Mouse (Mus musculus): ENCODE data around the gene Ptpn12. TPM values are rescaled to one million over a fixed set of nuclear protein-coding genes. Genes with fewer than 3 reads are reported as not detected.

Ptpn12 gene
- polyA plus RNA-seq, 1 experiment from 2014 or later: 27.8 TPM

GRCm38 (mm10) chr5:20973069-20973468, 82.6 kb downstream of the Ptpn12 start:
- no peak for ATAC-seq (ENCODE audit: insufficient number of reproducible peaks, insufficient read depth, low FRiP score, low read depth)
- Histone ChIP-seq H3K9me3 (ENCODE audit: control insufficient read depth, low read depth, low read length) (no peaks in the 10 kb centered on the region), H3K4me1 (ENCODE audit: control insufficient read depth, insufficient read depth, low read length) (no peaks in the 10 kb centered on the region), H3K27ac (ENCODE audit: low read length) (no peak overlapping the region), H3K36me3 (ENCODE audit: control insufficient read depth, insufficient read depth, low read length) (no peaks in the 10 kb centered on the region), H3K9ac (replicated peaks; ENCODE audit: low read depth, low read length) (no peak overlapping the region), H3K27me3 (ENCODE audit: control insufficient read depth, insufficient read depth, low read length) (no peaks in the 10 kb centered on the region), H3K4me3 (ENCODE audit: low read depth, low read length) (no peak overlapping the region), H3K4me2 (replicated peaks; ENCODE audit: low read depth, low read length) (no peak overlapping the region)
- 73% methylated on average over 5 of the region's 5 CpGs for WGBS

GRCm38 (mm10) chr5:20968963-20969362, 86.7 kb downstream of the Ptpn12 start:
- WGBS: 58% methylated on average over 9 of the region's 9 CpGs
- H3K4me1 ChIP-seq (ENCODE audit: control insufficient read depth, insufficient read depth, low read length): no peaks in the 10 kb centered on the region
- no peak overlapping the region for H3K27ac ChIP-seq (ENCODE audit: low read length)

GRCm38 (mm10) chr5:20968493-20968892, 87.2 kb downstream of the Ptpn12 start:
- no peaks in the 10 kb centered on the region for H3K4me1 ChIP-seq (ENCODE audit: control insufficient read depth, insufficient read depth, low read length)
- H3K27ac ChIP-seq (ENCODE audit: low read length): no peak overlapping the region
- no peak overlapping the region for H3K4me3 ChIP-seq (ENCODE audit: low read depth, low read length)
- ATAC-seq (ENCODE audit: insufficient number of reproducible peaks, insufficient read depth, low FRiP score, low read depth): no peak
- H3K27me3 ChIP-seq (ENCODE audit: control insufficient read depth, insufficient read depth, low read length): no peaks in the 10 kb centered on the region
- no peak overlapping the region for H3K9ac ChIP-seq (replicated peaks; ENCODE audit: low read depth, low read length)
- H3K36me3 ChIP-seq (ENCODE audit: control insufficient read depth, insufficient read depth, low read length): no peaks in the 10 kb centered on the region
- WGBS: 62% methylated on average over 9 of the region's 9 CpGs
- no peak overlapping the region for H3K4me2 ChIP-seq (replicated peaks; ENCODE audit: low read depth, low read length)
- H3K9me3 ChIP-seq (ENCODE audit: control insufficient read depth, low read depth, low read length): no peaks in the 10 kb centered on the region

More at GRCm38 (mm10) chr5:20968963-20969362, 86.7 kb downstream of the Ptpn12 start:
- Histone ChIP-seq H3K9me3 (ENCODE audit: control insufficient read depth, low read depth, low read length) (no peaks in the 10 kb centered on the region), H3K4me3 (ENCODE audit: low read depth, low read length) (no peak overlapping the region), H3K9ac (replicated peaks; ENCODE audit: low read depth, low read length) (no peak overlapping the region), H3K36me3 (ENCODE audit: control insufficient read depth, insufficient read depth, low read length) (no peaks in the 10 kb centered on the region), H3K4me2 (replicated peaks; ENCODE audit: low read depth, low read length) (no peak overlapping the region), H3K27me3 (ENCODE audit: control insufficient read depth, insufficient read depth, low read length) (no peaks in the 10 kb centered on the region)
- no peak for ATAC-seq (ENCODE audit: insufficient number of reproducible peaks, insufficient read depth, low FRiP score, low read depth)

GRCm38 (mm10) chr5:20967942-20968341, 87.8 kb downstream of the Ptpn12 start:
- Histone ChIP-seq H3K36me3 (ENCODE audit: control insufficient read depth, insufficient read depth, low read length) (no peaks in the 10 kb centered on the region), H3K9me3 (ENCODE audit: control insufficient read depth, low read depth, low read length) (no peaks in the 10 kb centered on the region), H3K4me1 (ENCODE audit: control insufficient read depth, insufficient read depth, low read length) (no peaks in the 10 kb centered on the region), H3K9ac (replicated peaks; ENCODE audit: low read depth, low read length) (no peak overlapping the region), H3K27ac (ENCODE audit: low read length) (no peak overlapping the region), H3K4me3 (ENCODE audit: low read depth, low read length) (no peak overlapping the region), H3K4me2 (replicated peaks; ENCODE audit: low read depth, low read length) (no peak overlapping the region), H3K27me3 (ENCODE audit: control insufficient read depth, insufficient read depth, low read length) (no peaks in the 10 kb centered on the region)
- 53% methylated on average over 4 of the region's 4 CpGs for WGBS
- 0 out of 2 replicates have a peak, but pooled peaks have one; percentile 28 for ATAC-seq (ENCODE audit: insufficient number of reproducible peaks, insufficient read depth, low FRiP score, low read depth)

GRCm38 (mm10) chr5:20964446-20964845, 91.3 kb downstream of the Ptpn12 start:
- no peak overlapping the region for H3K27ac ChIP-seq (ENCODE audit: low read length)
- H3K4me3 ChIP-seq (ENCODE audit: low read depth, low read length): no peak overlapping the region
- no peaks in the 10 kb centered on the region for H3K9me3 ChIP-seq (ENCODE audit: control insufficient read depth, low read depth, low read length)
- ATAC-seq (ENCODE audit: insufficient number of reproducible peaks, insufficient read depth, low FRiP score, low read depth): no peak
- H3K9ac ChIP-seq (replicated peaks; ENCODE audit: low read depth, low read length): no peak overlapping the region
- WGBS: 81% methylated on average over 6 of the region's 6 CpGs
- H3K36me3 ChIP-seq (ENCODE audit: control insufficient read depth, insufficient read depth, low read length): no peaks in the 10 kb centered on the region
- no peaks in the 10 kb centered on the region for H3K27me3 ChIP-seq (ENCODE audit: control insufficient read depth, insufficient read depth, low read length)
- H3K4me1 ChIP-seq (ENCODE audit: control insufficient read depth, insufficient read depth, low read length): no peaks in the 10 kb centered on the region
- H3K4me2 ChIP-seq (replicated peaks; ENCODE audit: low read depth, low read length): no peak overlapping the region

- H3K4me1 ChIP-seq (ENCODE audit: control insufficient read depth, insufficient read depth, low read length): no peaks in the 10 kb centered on the region
- no peak overlapping the region for H3K27ac ChIP-seq (ENCODE audit: low read length)
- 92% methylated on average over 9 of the region's 9 CpGs for WGBS
- H3K36me3 ChIP-seq (ENCODE audit: control insufficient read depth, insufficient read depth, low read length): no peaks in the 10 kb centered on the region
- no peak for ATAC-seq (ENCODE audit: insufficient number of reproducible peaks, insufficient read depth, low FRiP score, low read depth)
- H3K4me2 ChIP-seq (replicated peaks; ENCODE audit: low read depth, low read length): no peak overlapping the region
- H3K4me3 ChIP-seq (ENCODE audit: low read depth, low read length): no peak overlapping the region
- no peaks in the 10 kb centered on the region for H3K27me3 ChIP-seq (ENCODE audit: control insufficient read depth, insufficient read depth, low read length)
- H3K9ac ChIP-seq (replicated peaks; ENCODE audit: low read depth, low read length): no peak overlapping the region
- H3K9me3 ChIP-seq (ENCODE audit: control insufficient read depth, low read depth, low read length): no peaks in the 10 kb centered on the region
Observed at GRCm38 (mm10) chr5:20963295-20963694, 92.4 kb downstream of the Ptpn12 start.

- H3K27me3 ChIP-seq (ENCODE audit: control insufficient read depth, insufficient read depth, low read length): no peaks in the 10 kb centered on the region
- no peak overlapping the region for H3K4me2 ChIP-seq (replicated peaks; ENCODE audit: low read depth, low read length)
- no peaks in the 10 kb centered on the region for H3K4me1 ChIP-seq (ENCODE audit: control insufficient read depth, insufficient read depth, low read length)
- WGBS: 97% methylated on average over 2 of the region's 2 CpGs
- no peak overlapping the region for H3K4me3 ChIP-seq (ENCODE audit: low read depth, low read length)
- 0 out of 2 replicates have a peak, but pooled peaks cover 2% of the 10 kb centered on the region for H3K36me3 ChIP-seq (ENCODE audit: control insufficient read depth, insufficient read depth, low read length)
- H3K9ac ChIP-seq (replicated peaks; ENCODE audit: low read depth, low read length): no peak overlapping the region
- no peak overlapping the region for H3K27ac ChIP-seq (ENCODE audit: low read length)
- no peak for ATAC-seq (ENCODE audit: insufficient number of reproducible peaks, insufficient read depth, low FRiP score, low read depth)
- peaks cover 5% of the 10 kb centered on the region; the same call in 1 of the 2 replicates for H3K9me3 ChIP-seq (ENCODE audit: control insufficient read depth, low read depth, low read length)
Observed at GRCm38 (mm10) chr5:20960927-20961326, 94.8 kb downstream of the Ptpn12 start.

GRCm38 (mm10) chr5:20956298-20956697, 99.4 kb downstream of the Ptpn12 start, which contains the start of gene Rsbn1l:
Gene Rsbn1l, minus strand, starts transcription at chr5:20956398.
- peaks cover 5% of the 10 kb centered on the region; the same call in 1 of the 2 replicates for H3K9me3 ChIP-seq (ENCODE audit: control insufficient read depth, low read depth, low read length)
- no peaks in the 10 kb centered on the region for H3K27me3 ChIP-seq (ENCODE audit: control insufficient read depth, insufficient read depth, low read length)
- H3K4me2 ChIP-seq (replicated peaks; ENCODE audit: low read depth, low read length): no peak within 1 kb of the TSS
- 95% methylated on average over 3 of the region's 3 CpGs for WGBS
- no peak for ATAC-seq (ENCODE audit: insufficient number of reproducible peaks, insufficient read depth, low FRiP score, low read depth)
- H3K4me1 ChIP-seq (ENCODE audit: control insufficient read depth, insufficient read depth, low read length): peaks cover 4% of the 10 kb centered on the region; the same call in 1 of the 2 replicates
- H3K4me3 ChIP-seq (ENCODE audit: low read depth, low read length): no peak within 1 kb of the TSS
- H3K36me3 ChIP-seq (ENCODE audit: control insufficient read depth, insufficient read depth, low read length): 0 out of 2 replicates have a peak, but pooled peaks cover 2% of the 10 kb centered on the region
- H3K27ac ChIP-seq (ENCODE audit: low read length): no peak within 1 kb of the TSS
- no peak within 1 kb of the TSS for H3K9ac ChIP-seq (replicated peaks; ENCODE audit: low read depth, low read length)

All from stomach, embryonic 14.5 days (tissue).